Mouse (Mus musculus) heart, postnatal 0 days (tissue): ENCODE results near the gene Ern1.

ENCODE experiments used
- CTCF ChIP-seq: IDR thresholded peaks from 2 replicates; pipeline ENCODE4 v1.5.1; 2016; ENCODE audit warnings: antibody characterized with exemption, control low read depth, low read depth
- EP300 ChIP-seq: IDR thresholded peaks from 2 replicates; pipeline ENCODE4 v1.6.1; 2016; ENCODE audit warnings: antibody characterized with exemption, low read depth

- TF ChIP-seq CTCF (no peak), EP300 (no peak)
Observed at GRCm38 (mm10) chr11:106364712-106365111, 122.9 kb downstream of the Ern1 start.
